ENCODE assay signal across 28 mouse cellular contexts in genomic region chr11:117243536-117244290, GRCm38 (mm10). TPM values are rescaled to one million over a fixed set of nuclear protein-coding genes. Genes with fewer than 3 reads are reported as not detected.
DNase-seq lines count a peak whose midpoint lies in the region; ATAC-seq and TF ChIP-seq lines count a peak whose summit lies in the region.
"Had no signal": no experiment of that assay in that cellular context is flagged by ENCODE, and none has a peak within 500 bp of the region (broad histone marks: within the 10 kb centered on the region; RNA-seq: fewer than 3 reads in every experiment).

No protein-coding gene starts in this region.

- no peak for TF ChIP-seq RAD21 in MEL (IDR thresholded peaks at IDR 0.05; ENCODE audit: low read depth, low read length)

- intact Hi-C loops in heart, postnatal 36 days (cut with DNase I) = no loop called here

- DNase-seq in heart, embryonic 10.5 days (ENCODE audit: low spot score) = no peak
- DNase-seq in heart, postnatal 36 days = no peak
- peak; percentile 56 for DNase-seq in CD4-positive helper T cell, adult 2 months (ENCODE audit: low read depth, low spot score)
- DNase-seq in MEL (ENCODE audit: low read depth, low spot score) = peak; percentile 83
- DNase-seq in forebrain, embryonic 10.5 days (ENCODE audit: extremely low spot score, low spot score) = no peak
- DNase-seq: adrenal gland, postnatal 25 days; cerebellum, adult 18-20 months; cerebellum, postnatal 14 days; gastrocnemius, postnatal 25 days; heart, postnatal 4 days; kidney, adult 11 months; kidney, postnatal 36 days; right cerebral cortex, adult 18-20 months; thymus, postnatal 4 days had no signal

- no peak for ATAC-seq in kidney, embryonic 16.5 days (ENCODE audit: low FRiP score, low TSS enrichment)
- ATAC-seq: forebrain, embryonic 15.5 days; midbrain, embryonic 16.5 days had no signal

- TF ChIP-seq EP300 in MEL (IDR thresholded peaks at IDR 0.05; ENCODE audit: low read depth in 1 of 2, low read length in 2 of 2) = no peak

- no peak overlapping the region for H3K4me3 ChIP-seq in heart, embryonic 10.5 days
- H3K4me3 ChIP-seq in MEL (ENCODE audit: control insufficient read depth in 1 of 2, insufficient read depth in 1 of 2, low read depth in 2 of 2, low read length in 2 of 2) (peak overlapping the region in 1 of 2 experiments; percentile 33; a peak in 2 of 4 replicates), macrophage (ENCODE audit: inconsistent target) (no peak overlapping the region)
- no peak overlapping the region for H3K4me3 ChIP-seq in kidney, embryonic 16.5 days (ENCODE audit: low read length)
- H3K4me3 ChIP-seq in forebrain, embryonic 10.5 days = no peak overlapping the region
- H3K4me3 ChIP-seq: forebrain, embryonic 15.5 days; hindbrain, embryonic 13.5 days; kidney, embryonic 15.5 days; layer of hippocampus, adult 2 months; limb, embryonic 13.5 days; lung, embryonic 15.5 days; neural tube, embryonic 12.5 days; stomach, embryonic 15.5 days had no signal

- H3K4me2 ChIP-seq in kidney, embryonic 16.5 days (replicated peaks; ENCODE audit: low read depth, low read length) = no peak overlapping the region
- H3K4me2 ChIP-seq: forebrain, embryonic 15.5 days; heart, embryonic 11.5 days; hindbrain, embryonic 13.5 days; kidney, embryonic 15.5 days; limb, embryonic 13.5 days; liver, embryonic 11.5 days; lung, embryonic 15.5 days; midbrain, embryonic 11.5 days; neural tube, embryonic 12.5 days; stomach, embryonic 15.5 days had no signal

- peak in 1 of 2 experiments; percentile 52; a peak in 2 of 4 replicates for TF ChIP-seq POLR2A in MEL (IDR thresholded peaks at IDR 0.05; ENCODE audit: control insufficient read depth in 1 of 2, insufficient read depth in 1 of 2, low read depth in 1 of 2, low read length in 2 of 2, poor library complexity in 1 of 2)

- no peak for TF ChIP-seq CTCF in MEL (IDR thresholded peaks at IDR 0.05 in 2 of 3, conservative IDR thresholded peaks at IDR 0.05 in 1 of 3; ENCODE audit: control insufficient read depth in 1 of 3, insufficient read depth in 1 of 3, low read depth in 2 of 3, low read length in 3 of 3, poor library complexity in 1 of 3, severe bottlenecking in 1 of 3)

- H3K9me3 ChIP-seq in heart, embryonic 10.5 days = no peaks in the 10 kb centered on the region
- no peaks in the 10 kb centered on the region for H3K9me3 ChIP-seq in MEL (replicated peaks; ENCODE audit: insufficient read depth, low read length)
- no peaks in the 10 kb centered on the region for H3K9me3 ChIP-seq in kidney, embryonic 16.5 days (ENCODE audit: low read length)
- H3K9me3 ChIP-seq in forebrain, embryonic 10.5 days = no peaks in the 10 kb centered on the region
- H3K9me3 ChIP-seq: forebrain, embryonic 15.5 days; hindbrain, embryonic 13.5 days; kidney, embryonic 15.5 days; limb, embryonic 13.5 days; lung, embryonic 15.5 days; neural tube, embryonic 12.5 days; stomach, embryonic 15.5 days had no signal

- 0 out of 2 replicates have a peak, but pooled peaks cover 3% of the 10 kb centered on the region for H3K27me3 ChIP-seq in heart, embryonic 10.5 days (ENCODE audit: insufficient read depth, poor library complexity, severe bottlenecking)
- H3K27me3 ChIP-seq in MEL (ENCODE audit: control insufficient read depth in 1 of 2, insufficient read depth in 2 of 2, low read length in 2 of 2) = no peaks in the 10 kb centered on the region
- H3K27me3 ChIP-seq in kidney, embryonic 16.5 days (ENCODE audit: insufficient read depth, low read length) = no peaks in the 10 kb centered on the region
- H3K27me3 ChIP-seq in forebrain, embryonic 10.5 days (ENCODE audit: poor library complexity, severe bottlenecking) = no peaks in the 10 kb centered on the region
- H3K27me3 ChIP-seq: forebrain, embryonic 15.5 days; kidney, embryonic 15.5 days; limb, embryonic 13.5 days; lung, embryonic 15.5 days; neural tube, embryonic 12.5 days; stomach, embryonic 15.5 days had no signal

- H3K79me2 ChIP-seq in MEL (ENCODE audit: control insufficient read depth, insufficient read depth, low read length, poor library complexity) = no peaks in the 10 kb centered on the region
- H3K79me2 ChIP-seq in macrophage (ENCODE audit: inconsistent target) = no peaks in the 10 kb centered on the region

- 76% methylated on average over 12 of the region's 12 CpGs for WGBS in heart, embryonic 10.5 days
- WGBS in macrophage (ENCODE audit: missing documents) = 92% methylated on average over 9 of the region's 12 CpGs
- WGBS in kidney, embryonic 16.5 days = 81% methylated on average over 12 of the region's 12 CpGs
- 86% methylated on average over 12 of the region's 12 CpGs for WGBS in forebrain, embryonic 10.5 days

- H3K27ac ChIP-seq in heart, embryonic 10.5 days = 0 out of 2 replicates have a peak overlapping the region, but pooled peaks have one; percentile 22
- peak overlapping the region; percentile 96 for H3K27ac ChIP-seq in MEL (ENCODE audit: control insufficient read depth, low read depth, low read length)
- peak overlapping the region; percentile 71 for H3K27ac ChIP-seq in macrophage
- H3K27ac ChIP-seq in kidney, embryonic 16.5 days (ENCODE audit: low read length) = no peak overlapping the region
- H3K27ac ChIP-seq in forebrain, embryonic 10.5 days = no peak overlapping the region
- H3K27ac ChIP-seq: forebrain, embryonic 15.5 days; hindbrain, embryonic 13.5 days; layer of hippocampus, adult 2 months; limb, embryonic 13.5 days; lung, embryonic 15.5 days; neural tube, embryonic 12.5 days; stomach, embryonic 15.5 days had no signal

- H3K36me3 ChIP-seq in heart, embryonic 10.5 days = peaks cover 6% of the 10 kb centered on the region; the same call in 1 of the 2 replicates
- H3K36me3 ChIP-seq in MEL (ENCODE audit: control insufficient read depth in 1 of 2, insufficient read depth in 2 of 2, low read length in 2 of 2) (peaks cover 0 to 38% of the 10 kb centered on the region in 2 experiments; a peak in 2 of 4 replicates), macrophage (ENCODE audit: inconsistent target) (no peaks in the 10 kb centered on the region)
- H3K36me3 ChIP-seq in kidney, embryonic 16.5 days (ENCODE audit: insufficient read depth, low read length) = no peaks in the 10 kb centered on the region
- no peaks in the 10 kb centered on the region for H3K36me3 ChIP-seq in forebrain, embryonic 10.5 days (replicated peaks)
- H3K36me3 ChIP-seq: forebrain, embryonic 15.5 days; hindbrain, embryonic 13.5 days; kidney, embryonic 15.5 days; lung, embryonic 15.5 days; neural tube, embryonic 12.5 days; stomach, embryonic 15.5 days had no signal

- H3K9ac ChIP-seq in MEL (ENCODE audit: control insufficient read depth, low read depth, low read length, poor library complexity, severe bottlenecking) = peak overlapping the region; percentile 57
- no peak overlapping the region for H3K9ac ChIP-seq in kidney, embryonic 16.5 days (replicated peaks; ENCODE audit: low read length)
- H3K9ac ChIP-seq: forebrain, embryonic 15.5 days; hindbrain, embryonic 13.5 days; kidney, embryonic 15.5 days; limb, embryonic 13.5 days; lung, embryonic 15.5 days; neural tube, embryonic 12.5 days; stomach, embryonic 15.5 days had no signal

- H3K4me1 ChIP-seq in heart, embryonic 10.5 days = peaks cover 25% of the 10 kb centered on the region
- peaks cover 17 to 55% of the 10 kb centered on the region in 2 experiments for H3K4me1 ChIP-seq in MEL (ENCODE audit: control insufficient read depth in 1 of 2, insufficient read depth in 2 of 2, low read length in 2 of 2)
- H3K4me1 ChIP-seq in kidney, embryonic 16.5 days (ENCODE audit: insufficient read depth, low read length) = peaks cover 28% of the 10 kb centered on the region
- H3K4me1 ChIP-seq in forebrain, embryonic 10.5 days = peaks cover 26% of the 10 kb centered on the region

TF ChIP-seq in MEL, 35 proteins besides CTCF, POLR2A, EP300 and RAD21:
- no peak for TF ChIP-seq CHD2 (IDR thresholded peaks at IDR 0.05; ENCODE audit: low read length)
- TF ChIP-seq UBTF (IDR thresholded peaks at IDR 0.05; ENCODE audit: borderline replicate concordance, insufficient read depth, low read depth, low read length) = no peak
- TF ChIP-seq TBP (IDR thresholded peaks at IDR 0.05; ENCODE audit: low read depth, low read length) = peak; percentile 51; the same call in 1 of the 2 replicates
- TF ChIP-seq MYC (IDR thresholded peaks at IDR 0.05; ENCODE audit: low read depth, low read length) = 0 out of 2 replicates have a peak, but pooled peaks have one; percentile 43
- no peak for TF ChIP-seq POLR2AphosphoS5 (IDR thresholded peaks at IDR 0.05; ENCODE audit: borderline replicate concordance, low read depth, low read length)
- TF ChIP-seq RCOR1 (IDR thresholded peaks at IDR 0.05; ENCODE audit: low read depth, low read length) = no peak
- no peak for TF ChIP-seq HCFC1 (IDR thresholded peaks at IDR 0.05; ENCODE audit: low read depth, low read length)

RNA-seq across cellular contexts. Expression of gene Sept9, which starts 44.3 kb away (rescaled TPM):
- polyA plus RNA-seq in heart, embryonic 10.5 days (2016; fragmentation: Nextera tagmentation; extraction: Ambion mirVana) = 148 and 164 TPM in 2 replicates
- 10 to 100 TPM; 28.6 to 37.1 TPM for total RNA-seq in heart, postnatal 36 days (2021)
- total RNA-seq in MEL (2012; rRNA removed) = 163 and 205 TPM in 2 replicates
- 100 to 1,000 TPM in 1 of 2 experiments, 10 to 100 TPM in 1; 49.7 to 196 TPM for polyA plus RNA-seq in MEL (2012; ENCODE audit: insufficient read depth in 1 of 2, insufficient read length in 2 of 2, low read depth in 1 of 2, low replicate concordance in 2 of 2, missing spikeins in 1 of 2)
- 10 to 100 TPM in 22 of 26 experiments, 1 to 10 TPM in 4; 6.2 to 73.5 (median 27.9) TPM for total RNA-seq in macrophage (2018; cell fraction: chromatin; rRNA removed)
- total RNA-seq in macrophage (2018; cell fraction: cytosol; rRNA removed) = 100 to 1,000 TPM in 23 of 26 experiments, 10 to 100 TPM in 3; 84.1 to 154 (median 126) TPM
- 100 to 1,000 TPM in 2 of 26 experiments, 10 to 100 TPM in 24; 17.7 to 108 (median 42.6) TPM for total RNA-seq in macrophage (2018; cell fraction: nucleus; rRNA removed)
- polyA plus RNA-seq in macrophage (2018) = 90.3 to 214 TPM (median 173 TPM) in 3 replicates
- polyA plus RNA-seq in kidney, embryonic 16.5 days (2015; fragmentation: Nextera tagmentation; extraction: Ambion mirVana) = 123 and 131 TPM in 2 replicates
- 206 and 211 TPM in 2 replicates for polyA plus RNA-seq in forebrain, embryonic 10.5 days (2016; fragmentation: Nextera tagmentation; extraction: Ambion mirVana)

Comparison
In these comparisons a context has a peak if more than half of its experiments do, and no peak if none do; other contexts are left out.
1. DNase-seq: peak in CD4-positive helper T cell, adult 2 months (single experiment) and MEL (single experiment); none in heart, embryonic 10.5 days (single experiment), heart, postnatal 36 days (0 of 2) and forebrain, embryonic 10.5 days (single experiment).
2. H3K27ac ChIP-seq: peak in heart, embryonic 10.5 days (single experiment), MEL (single experiment) and macrophage (single experiment); none in kidney, embryonic 16.5 days (single experiment) and forebrain, embryonic 10.5 days (single experiment).